Mouse (Mus musculus): ENCODE measurements around the gene Rps16. TPM values are rescaled to one million over a fixed set of nuclear protein-coding genes. Genes with fewer than 3 reads are reported as not detected.

Rps16 gene
- polyA plus RNA-seq, 1 experiment from 2014 or later = 988 TPM

DNA sequence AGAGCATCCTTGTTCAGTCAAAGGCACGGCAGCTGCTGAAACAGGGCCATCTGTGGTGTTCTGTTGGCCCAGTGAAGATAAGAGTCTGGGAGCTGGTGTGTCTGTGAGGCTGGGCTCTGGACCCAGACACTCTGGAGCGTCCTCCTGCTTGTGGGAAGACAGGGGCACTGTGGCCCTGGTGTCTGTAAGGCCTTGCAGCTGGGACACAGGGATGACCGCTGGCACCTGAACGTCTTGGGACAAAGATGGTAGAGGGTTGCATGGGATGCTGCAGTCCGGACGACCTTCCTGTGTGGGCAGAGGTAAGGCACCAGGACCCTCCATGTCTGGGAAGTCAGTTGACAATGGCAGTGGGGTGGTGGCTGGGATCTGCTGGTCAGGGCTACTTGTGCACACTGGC lies 9.8 kb downstream of the Rps16 start:
- Histone ChIP-seq H3K9me3 (replicated peaks; ENCODE audit: control insufficient read depth, low read length) (no peaks in the 10 kb centered on the region), H3K27ac (replicated peaks; ENCODE audit: low read depth, low read length) (no peak overlapping the region), H3K9ac (replicated peaks; ENCODE audit: low read length) (no peak overlapping the region), H3K36me3 (replicated peaks; ENCODE audit: control insufficient read depth, insufficient read depth, low read depth, low read length) (peaks cover 39% of the 10 kb centered on the region), H3K27me3 (ENCODE audit: control insufficient read depth, insufficient read depth, low read length) (no peaks in the 10 kb centered on the region), H3K4me1 (ENCODE audit: control insufficient read depth, insufficient read depth, low read length) (peaks cover 5% of the 10 kb centered on the region), H3K4me2 (ENCODE audit: low read depth, low read length) (no peak overlapping the region), H3K4me3 (ENCODE audit: low read depth, low read length) (no peak overlapping the region)
- DNase-seq (ENCODE audit: low spot score) = no peak
- ATAC-seq (replicated peaks; ENCODE audit: insufficient number of reproducible peaks, low FRiP score, low TSS enrichment, low read depth) = no peak
- WGBS = 92% methylated on average over 6 of the region's 6 CpGs

DNA sequence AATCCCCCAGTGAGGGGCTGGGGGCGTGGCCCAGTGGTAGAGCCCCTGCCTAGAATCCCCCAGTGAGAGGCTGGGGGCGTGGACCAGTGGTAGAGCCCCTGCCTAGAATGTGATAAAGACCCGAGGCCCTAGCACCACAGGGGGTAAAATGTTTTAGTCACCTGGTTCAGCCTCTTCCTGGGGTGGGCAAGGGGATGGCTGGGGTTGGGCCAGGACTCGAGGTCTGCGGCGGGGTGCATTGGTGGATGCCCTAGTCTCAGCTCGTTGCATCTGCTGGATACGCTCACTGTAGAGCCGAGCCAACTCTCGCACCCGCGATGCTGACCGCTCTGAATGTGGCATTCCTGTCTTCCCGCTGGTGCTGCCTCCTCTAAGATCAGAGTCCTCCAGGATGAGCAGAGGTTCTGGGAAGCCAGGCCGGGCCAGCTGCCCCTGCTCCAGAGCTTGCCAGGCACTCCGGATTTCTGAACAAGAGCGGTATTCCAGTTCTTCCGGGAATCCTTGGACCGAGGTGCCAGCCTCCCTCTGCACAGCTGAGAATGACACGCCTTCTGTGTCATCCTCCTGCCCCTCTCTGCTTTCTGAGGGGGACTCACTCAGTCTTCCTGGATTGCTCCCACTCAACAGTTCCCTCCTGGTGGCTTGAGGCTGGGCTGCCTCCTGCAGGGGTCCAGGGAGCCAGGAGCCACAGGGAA lies 11.3 kb downstream of the Rps16 start:
- WGBS = 95% methylated on average over 20 of the region's 20 CpGs
- peaks cover 5% of the 10 kb centered on the region for H3K4me1 ChIP-seq (ENCODE audit: control insufficient read depth, insufficient read depth, low read length)
- H3K27ac ChIP-seq (replicated peaks; ENCODE audit: low read depth, low read length) = no peak overlapping the region
- no peaks in the 10 kb centered on the region for H3K27me3 ChIP-seq (ENCODE audit: control insufficient read depth, insufficient read depth, low read length)
- H3K9ac ChIP-seq (replicated peaks; ENCODE audit: low read length) = no peak overlapping the region
- DNase-seq (ENCODE audit: low spot score) = no peak
- ATAC-seq (replicated peaks; ENCODE audit: insufficient number of reproducible peaks, low FRiP score, low TSS enrichment, low read depth) = no peak
- no peak overlapping the region for H3K4me2 ChIP-seq (ENCODE audit: low read depth, low read length)
- no peaks in the 10 kb centered on the region for H3K9me3 ChIP-seq (replicated peaks; ENCODE audit: control insufficient read depth, low read length)
- H3K36me3 ChIP-seq (replicated peaks; ENCODE audit: control insufficient read depth, insufficient read depth, low read depth, low read length) = peaks cover 39% of the 10 kb centered on the region
- H3K4me3 ChIP-seq (ENCODE audit: low read depth, low read length) = no peak overlapping the region

DNA sequence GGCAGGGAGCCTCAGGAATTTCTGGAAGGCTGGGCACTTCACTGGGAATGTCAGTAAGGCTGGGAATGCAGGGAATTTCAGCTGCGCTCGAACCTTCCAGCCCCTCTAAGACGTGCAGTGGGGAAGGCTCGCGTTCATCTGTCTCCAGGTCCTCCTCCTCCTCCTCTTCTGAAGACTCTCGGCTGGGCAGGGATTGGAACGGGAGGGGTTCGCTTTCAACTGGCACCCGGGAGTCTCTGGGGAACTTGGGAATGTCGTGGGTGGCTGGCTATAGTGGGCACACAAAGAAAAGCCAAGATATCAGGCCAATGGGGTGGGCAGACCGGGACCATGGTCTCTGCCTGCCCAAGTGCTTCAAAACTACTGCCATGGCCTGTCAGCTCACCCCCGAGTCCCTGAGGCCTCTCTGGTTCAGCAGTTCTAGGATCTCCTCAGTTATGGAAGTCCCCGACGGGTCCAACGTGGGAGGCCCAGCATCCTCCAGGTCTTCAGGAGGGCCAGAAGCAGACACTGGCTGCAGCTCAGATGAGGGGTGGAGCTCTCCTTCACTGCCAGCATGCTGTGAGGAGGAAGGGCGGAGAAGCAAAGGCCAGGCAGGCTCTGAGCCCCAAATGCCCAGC lies 12.1 kb downstream of the Rps16 start:
- H3K4me3 ChIP-seq (ENCODE audit: low read depth, low read length) = no peak overlapping the region
- DNase-seq (ENCODE audit: low spot score) = no peak
- H3K9ac ChIP-seq (replicated peaks; ENCODE audit: low read length) = no peak overlapping the region
- H3K4me1 ChIP-seq (ENCODE audit: control insufficient read depth, insufficient read depth, low read length) = no peaks in the 10 kb centered on the region; the same call in 1 of the 2 replicates
- peaks cover 40% of the 10 kb centered on the region for H3K36me3 ChIP-seq (replicated peaks; ENCODE audit: control insufficient read depth, insufficient read depth, low read depth, low read length)
- no peak overlapping the region for H3K4me2 ChIP-seq (ENCODE audit: low read depth, low read length)
- ATAC-seq (replicated peaks; ENCODE audit: insufficient number of reproducible peaks, low FRiP score, low TSS enrichment, low read depth) = no peak
- no peak overlapping the region for H3K27ac ChIP-seq (replicated peaks; ENCODE audit: low read depth, low read length)
- WGBS = 88% methylated on average over 16 of the region's 16 CpGs
- H3K9me3 ChIP-seq (replicated peaks; ENCODE audit: control insufficient read depth, low read length) = no peaks in the 10 kb centered on the region
- H3K27me3 ChIP-seq (ENCODE audit: control insufficient read depth, insufficient read depth, low read length) = no peaks in the 10 kb centered on the region

DNA sequence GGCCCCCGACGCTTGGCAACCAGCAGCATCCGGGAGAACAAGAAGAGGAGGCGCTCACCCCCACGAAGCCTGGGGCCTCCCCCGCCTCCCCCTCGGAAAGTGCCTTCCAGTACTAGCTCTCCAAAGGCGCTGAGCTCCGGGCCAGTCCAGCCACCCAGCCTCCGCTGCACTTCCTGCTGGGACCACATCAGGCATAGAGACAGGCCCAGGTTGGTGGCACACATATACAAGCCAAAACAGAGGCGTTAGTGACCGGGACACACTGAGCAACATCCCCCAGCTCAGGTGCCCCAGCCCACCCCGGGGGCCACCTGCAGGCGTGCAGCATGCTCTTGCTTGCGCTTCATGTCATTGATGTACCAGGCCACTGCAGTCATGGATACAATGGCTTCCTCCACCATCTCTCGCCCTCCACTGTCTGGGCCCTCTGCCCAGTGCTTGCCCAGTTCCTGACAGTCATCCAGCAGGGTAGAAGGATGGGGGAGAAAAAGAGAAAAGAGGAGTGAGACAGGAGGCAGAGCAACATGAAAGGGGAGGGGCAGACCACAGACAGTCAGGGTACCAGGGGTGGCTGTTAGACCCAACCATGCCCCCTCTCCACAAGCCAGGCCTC lies 17.3 kb downstream of the Rps16 start:
- H3K4me1 ChIP-seq (ENCODE audit: control insufficient read depth, insufficient read depth, low read length) = peaks cover 4% of the 10 kb centered on the region
- no peak for DNase-seq (ENCODE audit: low spot score)

DNA sequence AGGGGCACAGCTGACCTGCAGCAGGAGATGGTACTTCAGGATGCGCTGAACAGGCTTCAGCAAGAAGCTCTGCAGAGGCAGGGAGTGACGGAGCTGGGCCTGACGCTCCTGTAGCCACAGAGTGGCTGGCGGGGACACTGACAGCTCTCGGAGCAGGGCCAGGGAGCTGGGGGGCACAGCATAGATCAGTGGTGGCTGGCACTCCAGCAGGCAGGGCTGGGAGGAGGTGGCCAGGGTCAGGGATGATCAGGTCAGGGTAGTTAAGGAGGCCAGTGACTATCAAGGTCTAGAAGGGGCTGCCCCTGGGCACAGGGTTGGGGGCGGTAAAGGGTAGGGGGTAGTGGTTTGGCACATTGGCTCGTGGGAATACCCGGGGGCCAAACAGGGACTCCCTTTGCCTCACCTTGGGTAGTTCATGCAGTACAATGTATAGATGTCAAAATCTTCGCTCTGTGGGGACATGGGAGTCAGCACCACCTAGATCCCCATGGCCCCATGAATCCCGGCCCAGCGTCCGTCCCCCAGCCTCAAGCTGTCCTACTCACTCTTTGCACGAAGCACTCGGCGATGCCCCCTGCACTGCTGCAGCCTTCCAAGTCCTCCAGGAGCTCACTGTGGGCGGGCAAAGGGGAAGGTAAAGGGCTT lies 17.9 kb downstream of the Rps16 start:
- Histone ChIP-seq H3K4me2 (ENCODE audit: low read depth, low read length) (no peak overlapping the region), H3K27ac (replicated peaks; ENCODE audit: low read depth, low read length) (no peak overlapping the region), H3K27me3 (ENCODE audit: control insufficient read depth, insufficient read depth, low read length) (no peaks in the 10 kb centered on the region), H3K9ac (replicated peaks; ENCODE audit: low read length) (no peak overlapping the region), H3K4me1 (ENCODE audit: control insufficient read depth, insufficient read depth, low read length) (peaks cover 4% of the 10 kb centered on the region), H3K9me3 (replicated peaks; ENCODE audit: control insufficient read depth, low read length) (no peaks in the 10 kb centered on the region), H3K4me3 (ENCODE audit: low read depth, low read length) (no peak overlapping the region), H3K36me3 (replicated peaks; ENCODE audit: control insufficient read depth, insufficient read depth, low read depth, low read length) (peaks cover 21% of the 10 kb centered on the region)
- 96% methylated on average over 16 of the region's 16 CpGs for WGBS
- ATAC-seq (replicated peaks; ENCODE audit: insufficient number of reproducible peaks, low FRiP score, low TSS enrichment, low read depth) (no peak), DNase-seq (ENCODE audit: low spot score) (no peak)

More for the DNA sequence above, 17.3 kb downstream of the Rps16 start:
- Histone ChIP-seq H3K9ac (replicated peaks; ENCODE audit: low read length) (no peak overlapping the region), H3K27me3 (ENCODE audit: control insufficient read depth, insufficient read depth, low read length) (no peaks in the 10 kb centered on the region), H3K4me3 (ENCODE audit: low read depth, low read length) (no peak overlapping the region), H3K9me3 (replicated peaks; ENCODE audit: control insufficient read depth, low read length) (no peaks in the 10 kb centered on the region), H3K27ac (replicated peaks; ENCODE audit: low read depth, low read length) (no peak overlapping the region), H3K4me2 (ENCODE audit: low read depth, low read length) (no peak overlapping the region), H3K36me3 (replicated peaks; ENCODE audit: control insufficient read depth, insufficient read depth, low read depth, low read length) (peaks cover 22% of the 10 kb centered on the region)
- 91% methylated on average over 16 of the region's 16 CpGs for WGBS
- ATAC-seq (replicated peaks; ENCODE audit: insufficient number of reproducible peaks, low FRiP score, low TSS enrichment, low read depth) = no peak

DNA sequence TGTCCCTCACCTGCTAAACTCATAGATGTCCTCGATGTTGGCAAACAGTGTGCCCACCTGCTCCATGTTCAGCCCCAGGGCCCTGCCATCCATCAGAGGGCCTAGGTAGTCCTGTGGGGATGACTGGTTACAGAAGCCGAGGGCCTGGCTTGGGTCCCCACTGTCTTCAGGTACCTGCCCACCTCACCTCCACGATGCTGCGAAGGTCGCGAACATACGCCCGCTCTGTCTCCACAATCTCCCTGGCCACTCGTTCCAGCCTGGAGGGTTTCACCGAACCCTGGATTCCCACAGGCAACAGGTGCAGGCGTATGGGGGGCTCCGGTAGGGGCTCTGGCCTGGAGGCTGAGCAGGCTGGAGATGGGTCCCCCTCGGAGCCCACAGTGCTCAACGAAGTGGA lies 19.6 kb downstream of the Rps16 start:
- Histone ChIP-seq H3K27ac (replicated peaks; ENCODE audit: low read depth, low read length) (no peak overlapping the region), H3K36me3 (replicated peaks; ENCODE audit: control insufficient read depth, insufficient read depth, low read depth, low read length) (peaks cover 14% of the 10 kb centered on the region), H3K27me3 (ENCODE audit: control insufficient read depth, insufficient read depth, low read length) (no peaks in the 10 kb centered on the region)

DNA sequence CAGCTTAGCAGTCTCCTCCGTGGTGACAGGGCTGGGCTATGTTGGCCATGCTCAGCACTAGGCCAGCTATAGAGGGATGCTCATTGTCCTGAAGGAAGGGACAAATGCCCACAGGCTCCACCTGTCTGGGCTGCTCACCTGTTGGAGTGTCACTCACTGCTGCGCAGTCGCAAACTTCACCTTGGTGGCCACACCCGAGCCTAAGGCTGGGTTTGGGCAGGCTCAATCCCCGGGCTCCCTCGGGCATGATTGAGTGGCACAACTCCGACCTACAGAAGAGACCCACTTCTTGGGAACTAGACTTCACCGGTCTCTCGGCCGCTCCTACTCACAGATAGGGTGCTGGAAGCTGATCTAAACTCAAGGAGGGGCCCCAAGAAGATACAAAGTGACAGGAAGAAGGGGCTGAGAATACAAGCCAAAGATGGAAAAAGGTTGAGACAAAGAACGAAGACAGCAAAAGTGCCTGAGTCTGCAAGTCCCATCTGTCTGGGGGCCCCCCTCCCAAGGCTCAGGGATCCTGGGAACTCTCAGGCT lies 20.6 kb downstream of the Rps16 start:
- DNase-seq (ENCODE audit: low spot score) (no peak), ATAC-seq (replicated peaks; ENCODE audit: insufficient number of reproducible peaks, low FRiP score, low TSS enrichment, low read depth) (no peak)
- H3K9me3 ChIP-seq (replicated peaks; ENCODE audit: control insufficient read depth, low read length) = no peaks in the 10 kb centered on the region
- H3K4me3 ChIP-seq (ENCODE audit: low read depth, low read length) = peak overlapping the region; percentile 89
- H3K4me2 ChIP-seq (ENCODE audit: low read depth, low read length) = peak overlapping the region; percentile 82
- peaks cover 4% of the 10 kb centered on the region for H3K4me1 ChIP-seq (ENCODE audit: control insufficient read depth, insufficient read depth, low read length)
- H3K36me3 ChIP-seq (replicated peaks; ENCODE audit: control insufficient read depth, insufficient read depth, low read depth, low read length) = peaks cover 12% of the 10 kb centered on the region
- no peaks in the 10 kb centered on the region for H3K27me3 ChIP-seq (ENCODE audit: control insufficient read depth, insufficient read depth, low read length)
- 10% methylated on average over 11 of the region's 11 CpGs for WGBS
- peak overlapping the region; percentile 96 for H3K9ac ChIP-seq (replicated peaks; ENCODE audit: low read length)
- H3K27ac ChIP-seq (replicated peaks; ENCODE audit: low read depth, low read length) = peak overlapping the region; percentile 93

More for the DNA sequence above, 19.6 kb downstream of the Rps16 start:
- Histone ChIP-seq H3K4me1 (ENCODE audit: control insufficient read depth, insufficient read depth, low read length) (peaks cover 4% of the 10 kb centered on the region), H3K4me3 (ENCODE audit: low read depth, low read length) (peak overlapping the region; percentile 89), H3K9me3 (replicated peaks; ENCODE audit: control insufficient read depth, low read length) (no peaks in the 10 kb centered on the region), H3K9ac (replicated peaks; ENCODE audit: low read length) (peak overlapping the region; percentile 96), H3K4me2 (ENCODE audit: low read depth, low read length) (peak overlapping the region; percentile 82)
- DNase-seq (ENCODE audit: low spot score) (no peak), ATAC-seq (replicated peaks; ENCODE audit: insufficient number of reproducible peaks, low FRiP score, low TSS enrichment, low read depth) (no peak)
- 90% methylated on average over 14 of the region's 14 CpGs for WGBS

Data from embryonic facial prominence, embryonic 11.5 days (tissue).